Mouse (Mus musculus): ENCODE measurements around the gene Tapbp. TPM values are rescaled to one million over a fixed set of nuclear protein-coding genes. Genes with fewer than 3 reads are reported as not detected.
A peak's percentile ranks its signal among the peaks of the same experiment; 100 is the strongest.

Tapbp gene
- polyA plus RNA-seq, 1 experiment, result 30.5 TPM

GRCm38 (mm10) chr17:33914969-33915391 lies 719 bp upstream of the Tapbp start:
- H3K27me3 ChIP-seq (ENCODE audit: control insufficient read depth, insufficient read depth, insufficient read length), result no peaks in the 10 kb centered on the region
- no peak for TF ChIP-seq MYOD1 (IDR thresholded peaks at IDR 0.05; ENCODE audit: control insufficient read depth, insufficient read length, low read depth)
- TF ChIP-seq MYOG (IDR thresholded peaks at IDR 0.05; ENCODE audit: control insufficient read depth, extremely low read depth, insufficient read length), result no peak
- no peak for TF ChIP-seq FOSL1 (IDR thresholded peaks at IDR 0.05; ENCODE audit: insufficient read depth, low read length, poor library complexity, severe bottlenecking)
- TF ChIP-seq MAX (IDR thresholded peaks at IDR 0.05), result no peak
- TF ChIP-seq CEBPB (IDR thresholded peaks at IDR 0.05; ENCODE audit: low read depth), result no peak
- TF ChIP-seq CTCF (IDR thresholded peaks at IDR 0.05; ENCODE audit: control insufficient read depth, insufficient read depth, insufficient read length), result no peak
- TF ChIP-seq USF1 (IDR thresholded peaks at IDR 0.05; ENCODE audit: low read depth), result no peak
- H3K36me3 ChIP-seq (ENCODE audit: control insufficient read depth, insufficient read depth), result peaks cover 47% of the 10 kb centered on the region
- no peak overlapping the region for H3K4me3 ChIP-seq (ENCODE audit: insufficient read depth, poor library complexity, severe bottlenecking)
- H3K79me3 ChIP-seq (ENCODE audit: low read depth), result peaks cover 4% of the 10 kb centered on the region
- H3ac ChIP-seq (ENCODE audit: control insufficient read depth, insufficient read length, low read depth), result peak overlapping the region; percentile 20
- peaks cover 55% of the 10 kb centered on the region for H3K79me2 ChIP-seq (ENCODE audit: control insufficient read depth, insufficient read depth)

- TF ChIP-seq MAX (IDR thresholded peaks at IDR 0.05) (no peak), USF1 (IDR thresholded peaks at IDR 0.05; ENCODE audit: low read depth) (no peak), MYOD1 (IDR thresholded peaks at IDR 0.05; ENCODE audit: control insufficient read depth, insufficient read length, low read depth) (no peak)
Measured at GRCm38 (mm10) chr17:33916294-33916693, 595 bp downstream of the Tapbp start.

GRCm38 (mm10) chr17:33916847-33917655 lies 1.4 kb downstream of the Tapbp start:
- Histone ChIP-seq H3K36me3 (ENCODE audit: control insufficient read depth, insufficient read depth) (peaks cover 37% of the 10 kb centered on the region), H3K79me3 (ENCODE audit: low read depth) (peaks cover 2% of the 10 kb centered on the region), H3ac (ENCODE audit: control insufficient read depth, insufficient read length, low read depth) (peak overlapping the region; percentile 50), H3K4me3 (ENCODE audit: insufficient read depth, poor library complexity, severe bottlenecking) (peak overlapping the region; percentile 46), H3K27me3 (ENCODE audit: control insufficient read depth, insufficient read depth, insufficient read length) (no peaks in the 10 kb centered on the region), H3K79me2 (ENCODE audit: control insufficient read depth, insufficient read depth) (peaks cover 49% of the 10 kb centered on the region)
- no peak for TF ChIP-seq MYOG (IDR thresholded peaks at IDR 0.05; ENCODE audit: control insufficient read depth, extremely low read depth, insufficient read length)
- no peak for TF ChIP-seq MYOD1 (IDR thresholded peaks at IDR 0.05; ENCODE audit: control insufficient read depth, insufficient read length, low read depth)
- no peak for TF ChIP-seq MAX (IDR thresholded peaks at IDR 0.05)
- no peak for TF ChIP-seq USF1 (IDR thresholded peaks at IDR 0.05; ENCODE audit: low read depth)
- no peak for TF ChIP-seq CTCF (IDR thresholded peaks at IDR 0.05; ENCODE audit: control insufficient read depth, insufficient read depth, insufficient read length)
- TF ChIP-seq CEBPB (IDR thresholded peaks at IDR 0.05; ENCODE audit: low read depth), result no peak
- no peak for TF ChIP-seq FOSL1 (IDR thresholded peaks at IDR 0.05; ENCODE audit: insufficient read depth, low read length, poor library complexity, severe bottlenecking)

More at GRCm38 (mm10) chr17:33916294-33916693, 595 bp downstream of the Tapbp start:
- Histone ChIP-seq H3K27me3 (ENCODE audit: control insufficient read depth, insufficient read depth, insufficient read length) (no peaks in the 10 kb centered on the region), H3K79me2 (ENCODE audit: control insufficient read depth, insufficient read depth) (peaks cover 49% of the 10 kb centered on the region), H3K4me3 (ENCODE audit: insufficient read depth, poor library complexity, severe bottlenecking) (peak overlapping the region; percentile 46), H3ac (ENCODE audit: control insufficient read depth, insufficient read length, low read depth) (no peak overlapping the region), H3K79me3 (ENCODE audit: low read depth) (peaks cover 4% of the 10 kb centered on the region), H3K36me3 (ENCODE audit: control insufficient read depth, insufficient read depth) (peaks cover 43% of the 10 kb centered on the region)

GRCm38 (mm10) chr17:33917656-33918292 lies 2.1 kb downstream of the Tapbp start:
- Histone ChIP-seq H3K4me3 (ENCODE audit: insufficient read depth, poor library complexity, severe bottlenecking) (no peak overlapping the region), H3ac (ENCODE audit: control insufficient read depth, insufficient read length, low read depth) (no peak overlapping the region), H3K79me2 (ENCODE audit: control insufficient read depth, insufficient read depth) (peaks cover 48% of the 10 kb centered on the region), H3K79me3 (ENCODE audit: low read depth) (peaks cover 2% of the 10 kb centered on the region), H3K27me3 (ENCODE audit: control insufficient read depth, insufficient read depth, insufficient read length) (no peaks in the 10 kb centered on the region), H3K36me3 (ENCODE audit: control insufficient read depth, insufficient read depth) (peaks cover 34% of the 10 kb centered on the region)
- no peak for TF ChIP-seq MYOG (IDR thresholded peaks at IDR 0.05; ENCODE audit: control insufficient read depth, extremely low read depth, insufficient read length)
- TF ChIP-seq FOSL1 (IDR thresholded peaks at IDR 0.05; ENCODE audit: insufficient read depth, low read length, poor library complexity, severe bottlenecking), result no peak
- TF ChIP-seq CTCF (IDR thresholded peaks at IDR 0.05; ENCODE audit: control insufficient read depth, insufficient read depth, insufficient read length), result no peak
- TF ChIP-seq CEBPB (IDR thresholded peaks at IDR 0.05; ENCODE audit: low read depth), result no peak
- TF ChIP-seq MAX (IDR thresholded peaks at IDR 0.05), result no peak
- TF ChIP-seq MYOD1 (IDR thresholded peaks at IDR 0.05; ENCODE audit: control insufficient read depth, insufficient read length, low read depth), result no peak
- no peak for TF ChIP-seq USF1 (IDR thresholded peaks at IDR 0.05; ENCODE audit: low read depth)

GRCm38 (mm10) chr17:33918293-33919203 lies 2.8 kb downstream of the Tapbp start:
- Histone ChIP-seq H3ac (ENCODE audit: control insufficient read depth, insufficient read length, low read depth) (no peak overlapping the region), H3K79me2 (ENCODE audit: control insufficient read depth, insufficient read depth) (peaks cover 44% of the 10 kb centered on the region)
- TF ChIP-seq MAX (IDR thresholded peaks at IDR 0.05), result no peak
- TF ChIP-seq CTCF (IDR thresholded peaks at IDR 0.05; ENCODE audit: control insufficient read depth, insufficient read depth, insufficient read length), result no peak
- TF ChIP-seq MYOG (IDR thresholded peaks at IDR 0.05; ENCODE audit: control insufficient read depth, extremely low read depth, insufficient read length), result no peak
- TF ChIP-seq MYOD1 (IDR thresholded peaks at IDR 0.05; ENCODE audit: control insufficient read depth, insufficient read length, low read depth), result no peak
- no peak for TF ChIP-seq FOSL1 (IDR thresholded peaks at IDR 0.05; ENCODE audit: insufficient read depth, low read length, poor library complexity, severe bottlenecking)
- no peak for TF ChIP-seq USF1 (IDR thresholded peaks at IDR 0.05; ENCODE audit: low read depth)
- TF ChIP-seq CEBPB (IDR thresholded peaks at IDR 0.05; ENCODE audit: low read depth), result no peak

More at GRCm38 (mm10) chr17:33918293-33919203, 2.8 kb downstream of the Tapbp start:
- peaks cover 2% of the 10 kb centered on the region for H3K79me3 ChIP-seq (ENCODE audit: low read depth)
- H3K4me3 ChIP-seq (ENCODE audit: insufficient read depth, poor library complexity, severe bottlenecking), result peak overlapping the region; percentile 93
- H3K36me3 ChIP-seq (ENCODE audit: control insufficient read depth, insufficient read depth), result peaks cover 29% of the 10 kb centered on the region
- H3K27me3 ChIP-seq (ENCODE audit: control insufficient read depth, insufficient read depth, insufficient read length), result no peaks in the 10 kb centered on the region
